Mouse (Mus musculus) thymus, adult 2 months (tissue): ENCODE results near the gene Zfp36.

Experiments used
- CTCF ChIP-seq: fragments of 200-500 bp; IDR thresholded peaks from 2 replicates; pipeline ENCODE4 v1.5.1; 2012; ENCODE audit warnings: mild to moderate bottlenecking, control low read depth, low read length, moderate library complexity, borderline replicate concordance; ENCODE audit not compliant: control insufficient read depth, poor library complexity, insufficient read depth; ENCODE audit errors: extremely low read depth
- POLR2A ChIP-seq: fragments of 200-500 bp; IDR thresholded peaks from 2 replicates; pipeline ENCODE4 v1.6.1; 2012; ENCODE audit warnings: mild to moderate bottlenecking, low read length, control low read depth, moderate library complexity; ENCODE audit not compliant: control insufficient read depth, poor library complexity, insufficient read depth; ENCODE audit errors: extremely low read depth

GRCm38 (mm10) chr7:28383606-28384005 lies 3.6 kb upstream of the Zfp36 start:
- TF ChIP-seq CTCF, result no peak
- no peak for TF ChIP-seq POLR2A
